Mouse (Mus musculus) retina, postnatal 7 days (tissue): Measurements from ENCODE around the gene Pou6f1.
"Not testable (repeated sequence)": the region's sequence is repeated elsewhere in the genome, so short reads cannot be mapped to it uniquely, and the experiment has no call there.

Experiments
- DNase-seq: peaks from one replicate; pipeline ENCODE4 v3.0.0-alpha.2; 2012; ENCODE audit warnings: low read depth, low spot score

The Pou6f1 gene

GRCm38 (mm10) chr15:100599276-100600046, at the start of gene Pou6f1:
TSS of gene Pou6f1 (minus strand) at chr15:100599984.
- DNase-seq: peak; percentile 19

DNA sequence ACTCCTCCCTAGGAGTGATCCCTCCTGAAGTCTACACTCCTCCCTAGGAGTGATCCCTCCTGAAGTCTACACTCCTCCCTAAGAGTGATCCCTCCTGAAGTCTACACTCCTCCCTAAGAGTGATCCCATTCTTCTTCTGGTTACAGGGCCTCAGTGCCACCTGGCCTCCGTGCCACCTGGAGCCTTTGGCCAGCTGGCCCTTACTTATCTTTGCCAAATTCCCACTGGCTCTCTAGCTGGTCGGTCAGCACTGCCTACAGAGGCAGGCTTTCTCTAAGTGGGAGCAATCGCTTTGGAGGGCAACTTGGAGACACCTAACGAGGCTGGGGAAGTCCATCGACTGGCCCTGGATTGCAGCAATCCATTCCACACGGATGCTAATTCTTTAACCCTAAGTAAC, 46.4 kb upstream of the Pou6f1 start:
- no peak for DNase-seq

DNA sequence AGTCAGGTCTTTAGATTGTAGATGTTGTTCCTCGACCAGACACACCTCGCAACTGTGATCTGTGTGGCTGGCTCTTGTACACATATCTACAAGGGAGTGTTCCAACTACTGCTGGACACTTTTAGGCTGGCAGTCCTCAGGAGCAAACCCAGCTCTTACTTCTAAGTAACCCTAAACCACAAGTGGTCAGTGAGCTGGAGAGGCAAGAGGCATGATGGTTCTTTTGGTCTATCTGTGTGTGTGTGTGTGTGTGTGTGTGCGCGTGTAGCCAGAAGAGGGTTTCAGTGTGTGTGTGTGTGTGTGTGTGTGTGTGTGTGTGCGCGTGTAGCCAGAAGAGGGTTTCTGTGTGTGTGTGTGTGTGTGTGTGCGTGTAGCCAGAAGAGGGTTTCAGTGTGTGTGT, 42.7 kb upstream of the Pou6f1 start:
- DNase-seq: no peak

DNA sequence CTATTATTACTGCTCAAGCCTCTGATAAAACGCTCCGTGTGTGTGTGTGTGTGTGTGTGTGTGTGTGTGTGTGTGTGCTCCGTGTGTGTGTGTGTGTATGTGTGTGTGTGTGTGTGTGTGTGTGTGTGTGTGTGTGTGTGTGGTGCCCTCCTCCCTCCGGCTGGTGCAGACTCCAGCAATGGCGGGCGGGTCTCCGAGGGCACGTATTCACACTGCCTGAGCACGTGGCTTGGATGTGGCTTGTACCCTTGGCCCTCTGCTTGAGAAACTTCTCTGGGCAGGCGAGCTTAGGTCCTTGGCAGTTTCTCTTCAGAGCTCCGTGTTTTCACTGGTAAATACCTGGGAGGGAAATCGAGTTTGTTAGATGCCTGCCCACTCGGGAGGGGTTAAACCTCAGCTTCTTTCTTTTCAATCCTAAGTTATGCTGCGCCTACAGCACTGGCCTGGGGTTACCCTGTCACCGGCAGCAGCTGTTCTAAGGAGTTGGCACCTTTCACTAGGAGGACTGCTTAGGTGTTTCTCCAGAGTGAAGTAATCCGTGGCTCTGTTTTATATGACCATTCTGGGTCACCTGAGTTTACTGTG, 41.5 kb upstream of the Pou6f1 start:
- no peak for DNase-seq

- no peak for DNase-seq
Observed at GRCm38 (mm10) chr15:100639972-100640750, 40.4 kb upstream of the Pou6f1 start.

DNA sequence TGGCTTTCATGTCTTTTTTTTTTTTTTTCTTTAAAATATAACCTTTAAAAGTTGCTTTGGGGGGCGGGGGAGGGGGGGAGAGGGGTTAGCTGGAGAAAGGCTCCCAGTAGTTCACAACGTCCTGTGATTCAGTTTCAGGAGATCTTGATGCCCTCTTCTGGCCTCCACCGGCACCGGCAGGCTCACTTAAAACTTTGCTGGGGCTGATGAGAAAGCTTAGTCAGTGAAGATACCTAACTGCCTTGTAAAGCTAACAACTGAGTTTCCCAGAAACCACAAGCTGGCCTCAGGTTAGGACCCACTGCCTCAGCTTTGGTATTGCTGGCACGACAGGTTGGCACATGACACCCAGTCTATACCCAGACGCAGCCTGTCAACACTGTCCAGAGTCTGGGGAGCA, 37.9 kb upstream of the Pou6f1 start:
- DNase-seq: no peak

- no peak for DNase-seq
Observed at GRCm38 (mm10) chr15:100636700-100637501, 37.1 kb upstream of the Pou6f1 start, which contains the start of gene Smagp. TSS of gene Smagp (minus strand) at chr15:100636940.

DNA sequence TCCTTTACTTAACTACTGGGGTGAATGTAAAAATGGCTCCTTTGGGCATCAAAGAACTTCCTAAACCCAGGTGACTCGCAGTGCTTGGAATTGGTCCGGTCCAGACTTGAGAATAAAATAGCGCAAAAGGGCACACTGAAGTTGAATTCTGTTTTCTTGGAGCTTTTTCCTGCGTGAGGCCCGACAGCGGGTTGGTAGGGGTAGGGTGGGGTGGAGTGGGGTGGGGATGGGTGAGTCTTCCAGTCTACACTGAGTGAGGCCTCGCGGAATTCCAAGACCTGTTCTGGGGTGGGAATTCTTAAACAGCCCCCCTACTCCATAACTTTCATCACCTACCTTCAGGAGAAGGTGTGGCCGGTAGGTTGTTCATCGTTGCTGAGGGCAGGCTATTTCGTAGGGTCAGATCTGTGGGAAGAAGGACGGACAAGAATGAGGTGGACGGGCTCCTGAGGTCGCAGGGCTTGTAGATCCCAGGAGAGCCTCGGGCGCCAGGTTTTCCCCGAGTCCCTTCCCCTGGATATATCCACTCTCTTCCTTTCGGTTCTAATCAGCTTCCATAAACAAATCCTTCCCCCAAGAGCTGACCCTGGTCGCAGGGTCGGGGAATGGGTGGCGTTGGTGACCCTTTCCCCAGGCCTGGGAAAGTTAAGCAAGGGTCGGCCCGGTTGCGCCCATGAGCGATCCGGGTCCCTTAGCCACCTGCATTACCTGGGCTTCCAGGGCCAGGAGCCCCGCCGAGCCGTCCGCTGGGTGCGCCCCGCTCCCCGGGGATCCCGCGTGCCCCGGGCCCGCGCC, 36.3 kb upstream of the Pou6f1 start:
- no peak for DNase-seq

DNA sequence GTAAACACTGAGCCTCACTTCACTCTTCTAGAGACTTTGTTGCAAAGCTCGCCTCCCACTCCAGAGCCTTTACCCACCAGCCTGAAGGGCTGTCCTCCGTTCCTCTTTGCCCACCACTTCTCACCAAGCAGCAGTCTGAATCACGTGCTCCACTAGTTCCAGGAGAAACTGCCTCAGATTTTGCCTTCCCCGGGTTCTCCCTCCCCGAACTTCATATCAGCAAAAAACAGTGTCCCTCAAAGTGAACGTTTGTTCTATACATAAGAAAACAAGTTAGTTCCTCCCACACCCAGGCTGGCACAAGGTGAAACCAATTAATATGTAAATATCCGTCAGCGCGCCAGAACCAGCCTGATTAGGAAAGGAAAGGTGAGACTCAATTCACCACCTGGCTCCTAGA, 35.5 kb upstream of the Pou6f1 start:
- DNase-seq: no peak

GRCm38 (mm10) chr15:100633341-100633740, 33.6 kb upstream of the Pou6f1 start:
- no peak for DNase-seq

- DNase-seq: no peak
Observed at GRCm38 (mm10) chr15:100632323-100632722, 32.5 kb upstream of the Pou6f1 start.

- DNase-seq: no peak
Observed at GRCm38 (mm10) chr15:100631454-100632170, 31.8 kb upstream of the Pou6f1 start.

DNA sequence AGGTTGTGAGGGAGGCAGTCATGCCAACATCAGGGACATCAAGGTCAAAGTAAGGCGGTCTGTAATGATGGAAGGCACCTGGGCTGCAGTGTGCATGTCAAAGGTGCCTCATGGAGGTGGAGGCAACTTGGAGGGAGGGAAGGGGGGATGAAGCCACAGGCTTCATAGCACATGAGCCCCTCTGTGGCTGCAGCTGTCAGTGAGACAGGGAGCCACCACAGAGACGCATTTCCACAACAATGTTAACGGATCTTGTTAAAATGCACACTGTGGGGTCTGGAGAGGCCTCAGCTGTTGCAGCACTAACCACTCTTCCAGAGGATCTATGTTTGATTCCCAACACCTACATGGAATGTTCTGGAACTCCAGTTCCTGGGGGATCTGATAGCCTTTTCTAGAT, 30.3 kb upstream of the Pou6f1 start:
- no peak for DNase-seq

DNA sequence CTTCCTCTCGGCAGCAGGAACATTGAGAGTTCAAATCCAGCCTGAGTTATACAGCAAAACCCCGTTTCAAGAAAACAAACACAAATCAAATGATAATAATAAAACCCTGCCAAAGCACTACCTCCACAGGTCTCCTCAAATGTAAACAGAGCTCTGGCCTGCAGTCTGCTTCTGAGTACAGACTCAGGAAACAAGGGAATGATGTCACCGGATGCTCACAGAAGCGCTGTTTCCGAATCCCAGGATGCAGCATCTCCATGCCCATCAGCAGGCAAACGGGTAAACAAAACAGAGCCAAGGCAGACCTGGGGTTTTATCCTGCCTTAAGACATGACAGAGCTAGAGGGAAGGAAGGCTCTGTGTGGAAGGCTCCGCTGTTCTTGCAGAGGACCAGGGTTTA, 29.0 kb upstream of the Pou6f1 start:
- DNase-seq: no peak

GRCm38 (mm10) chr15:100627774-100628370, 28.1 kb upstream of the Pou6f1 start:
- no peak for DNase-seq

DNA sequence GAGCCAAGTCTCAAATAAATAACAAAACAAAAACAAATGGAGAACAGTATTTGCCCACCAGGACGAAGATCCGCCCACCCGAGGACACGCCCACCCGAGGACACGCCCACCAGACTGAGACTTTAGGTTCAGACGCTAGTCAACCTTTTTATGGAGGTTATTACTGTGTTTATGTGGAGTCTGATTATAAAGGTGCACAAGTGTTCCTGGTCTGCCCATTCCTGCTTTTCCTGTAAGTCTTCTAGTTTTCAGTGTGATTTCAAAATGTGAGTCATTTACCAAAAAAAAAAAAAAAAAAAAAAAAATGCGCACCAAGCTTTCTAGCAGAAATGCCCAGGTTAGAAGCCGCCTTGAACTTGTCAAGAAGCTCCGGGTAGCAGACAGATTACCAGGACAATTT, 27.5 kb upstream of the Pou6f1 start:
- DNase-seq: no peak

DNA sequence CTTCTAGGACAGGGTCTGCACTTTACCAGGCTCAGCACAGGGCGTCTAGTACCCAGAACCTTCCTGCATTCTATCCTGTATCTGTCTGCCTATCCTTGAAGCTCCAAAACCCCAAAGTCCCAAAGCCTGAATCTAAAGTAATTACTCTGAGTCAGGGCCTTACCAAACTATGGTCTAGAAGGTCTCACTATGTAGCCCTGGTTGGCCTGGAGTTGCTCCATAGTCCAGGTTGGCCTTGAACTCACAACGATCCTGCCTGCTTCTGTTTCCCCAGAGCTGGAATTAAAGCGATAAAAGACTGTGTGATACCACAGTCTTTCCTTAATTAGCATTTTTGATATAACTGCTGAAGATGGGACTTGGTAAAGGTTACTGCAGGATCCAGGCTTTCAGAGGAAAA, 24.7 kb upstream of the Pou6f1 start:
- no peak for DNase-seq

GRCm38 (mm10) chr15:100623754-100624153, 24.0 kb upstream of the Pou6f1 start:
- DNase-seq: no peak

- no peak for DNase-seq
Observed at GRCm38 (mm10) chr15:100622164-100622563, 22.4 kb upstream of the Pou6f1 start.

- not testable (repeated sequence) for DNase-seq
Observed at GRCm38 (mm10) chr15:100621671-100622070, 21.9 kb upstream of the Pou6f1 start.
